Mouse (Mus musculus) liver, embryonic 15.5 days (tissue): Measurements from ENCODE around the gene Cilp. TPM values are rescaled to one million over a fixed set of nuclear protein-coding genes. Genes with fewer than 3 reads are reported as not detected.
A peak's percentile ranks its signal among the peaks of the same experiment; 100 is the strongest.
"Not testable (repeated sequence)": the region's sequence is repeated elsewhere in the genome, so short reads cannot be mapped to it uniquely, and the experiment has no call there.

Source experiments
- ATAC-seq: fragments of 200-750 bp; cut with Nextera tagmentation; 2 replicates; pipeline ENCODE4 v1.8.0; 2017; ENCODE audit warnings: moderate number of reproducible peaks, mild to moderate bottlenecking, moderate library complexity; ENCODE audit not compliant: insufficient read depth
- H3K27ac ChIP-seq: fragments of 300-500 bp; sonication (generic); replicated peaks from 2 replicates; pipeline ENCODE4 v1.5.1; 2015; ENCODE audit warnings: mild to moderate bottlenecking, inconsistent platforms
- H3K27me3 ChIP-seq: fragments of 300-500 bp; sonication (generic); 2 replicates; pipeline ENCODE4 v1.6.1; 2015; ENCODE audit warnings: mild to moderate bottlenecking, inconsistent platforms
- H3K36me3 ChIP-seq: fragments of 300-500 bp; sonication (generic); replicated peaks from 2 replicates; pipeline ENCODE4 v1.6.1; 2015; ENCODE audit warnings: moderate library complexity, mild to moderate bottlenecking, inconsistent platforms
- H3K4me1 ChIP-seq: fragments of 300-500 bp; sonication (generic); replicated peaks from 2 replicates; pipeline ENCODE4 v1.6.1; 2015; ENCODE audit warnings: inconsistent platforms
- H3K4me2 ChIP-seq: fragments of 300-500 bp; sonication (generic); 2 replicates; pipeline ENCODE4 v1.6.1; 2015; ENCODE audit warnings: moderate library complexity, mild to moderate bottlenecking, inconsistent platforms
- H3K4me3 ChIP-seq: fragments of 300-500 bp; sonication (generic); replicated peaks from 2 replicates; pipeline ENCODE4 v1.5.1; 2015; ENCODE audit warnings: mild to moderate bottlenecking, inconsistent platforms
- H3K9ac ChIP-seq: fragments of 300-500 bp; sonication (generic); 2 replicates; pipeline ENCODE4 v1.6.1; 2015; ENCODE audit warnings: moderate library complexity, mild to moderate bottlenecking, inconsistent platforms
- H3K9me3 ChIP-seq: fragments of 300-500 bp; sonication (generic); replicated peaks from 2 replicates; pipeline ENCODE4 v1.6.1; 2016; ENCODE audit warnings: inconsistent platforms
- WGBS: fragments of 180-500 bp; shearing (Covaris S2); methylation state at CpG from one replicate; pipeline ENCODE4 v1.1.7; 2015; ENCODE audit warnings: mixed read lengths; ENCODE audit not compliant: insufficient replicate concordance; 5-methylcytosine and 5-hydroxymethylcytosine counted together
- polyA plus RNA-seq: library from polyadenylated mRNA; unstranded; fragments of >200 nt; fragmentation: Nextera tagmentation; extraction: Ambion mirVana; gene quantifications from 2 replicates; pipeline ENCODE4 v1.2.1, GENCODE M21; 2015

The Cilp gene
- polyA plus RNA-seq, 1 experiment from 2014 or later: 0.17 TPM

GRCm38 (mm10) chr9:65274851-65275250 is 9.9 kb downstream of the Cilp start:
- not testable (repeated sequence) for ATAC-seq

GRCm38 (mm10) chr9:65275810-65276530 is 11.0 kb downstream of the Cilp start:
- H3K27ac ChIP-seq: no peak overlapping the region
- no peak for ATAC-seq
- no peaks in the 10 kb centered on the region for H3K9me3 ChIP-seq
- WGBS: 48% methylated on average over 4 of the region's 4 CpGs
- no peak overlapping the region for H3K9ac ChIP-seq
- H3K36me3 ChIP-seq: no peaks in the 10 kb centered on the region
- no peaks in the 10 kb centered on the region for H3K4me1 ChIP-seq
- H3K4me3 ChIP-seq: no peak overlapping the region
- H3K4me2 ChIP-seq: no peak overlapping the region
- H3K27me3 ChIP-seq: no peaks in the 10 kb centered on the region

More at GRCm38 (mm10) chr9:65274851-65275250, 9.9 kb downstream of the Cilp start:
- not testable (repeated sequence) for H3K9me3 ChIP-seq, H3K36me3 ChIP-seq, H3K27ac ChIP-seq, H3K27me3 ChIP-seq, H3K4me3 ChIP-seq, H3K9ac ChIP-seq, H3K4me1 ChIP-seq, H3K4me2 ChIP-seq
- WGBS: 77% methylated on average over 3 of the region's 3 CpGs

- Histone ChIP-seq H3K9me3 (no peaks in the 10 kb centered on the region), H3K27me3 (no peaks in the 10 kb centered on the region), H3K4me3 (no peak overlapping the region), H3K4me2 (no peak overlapping the region), H3K4me1 (no peaks in the 10 kb centered on the region), H3K9ac (no peak overlapping the region), H3K27ac (no peak overlapping the region), H3K36me3 (no peaks in the 10 kb centered on the region)
- ATAC-seq: no peak
- 58% methylated on average over 5 of the region's 5 CpGs for WGBS
These were observed 16.7 kb downstream of the Cilp start for GRCm38 (mm10) chr9:65281536-65282151.

- 2% methylated on average over 3 of the region's 3 CpGs for WGBS
- H3K4me3 ChIP-seq: no peak overlapping the region
- H3K4me1 ChIP-seq: no peaks in the 10 kb centered on the region
- no peaks in the 10 kb centered on the region for H3K9me3 ChIP-seq
- H3K27ac ChIP-seq: no peak overlapping the region
- H3K36me3 ChIP-seq: no peaks in the 10 kb centered on the region
- no peak overlapping the region for H3K9ac ChIP-seq
- no peak overlapping the region for H3K4me2 ChIP-seq
- no peaks in the 10 kb centered on the region for H3K27me3 ChIP-seq
- no peak for ATAC-seq
These were observed 18.3 kb downstream of the Cilp start for GRCm38 (mm10) chr9:65283301-65283700.

GRCm38 (mm10) chr9:65288252-65288651 is 23.3 kb downstream of the Cilp start:
- not testable (repeated sequence) for H3K36me3 ChIP-seq, H3K4me3 ChIP-seq, H3K4me2 ChIP-seq, H3K27me3 ChIP-seq, H3K9ac ChIP-seq, H3K27ac ChIP-seq, ATAC-seq, H3K9me3 ChIP-seq
- 48% methylated on average over 5 of the region's 5 CpGs for WGBS
- peaks cover 14% of the 10 kb centered on the region for H3K4me1 ChIP-seq

GRCm38 (mm10) chr9:65289988-65290387 is 25.0 kb downstream of the Cilp start:
- Histone ChIP-seq H3K27me3 (no peaks in the 10 kb centered on the region), H3K4me3 (no peak overlapping the region), H3K27ac (no peak overlapping the region), H3K9me3 (no peaks in the 10 kb centered on the region), H3K36me3 (no peaks in the 10 kb centered on the region), H3K4me2 (no peak overlapping the region), H3K9ac (no peak overlapping the region), H3K4me1 (peaks cover 20% of the 10 kb centered on the region)
- no peak for ATAC-seq
- 77% methylated on average over 4 of the region's 4 CpGs for WGBS

GRCm38 (mm10) chr9:65292421-65292820 is 27.4 kb downstream of the Cilp start:
- Histone ChIP-seq H3K4me3 (no peak overlapping the region), H3K27me3 (no peaks in the 10 kb centered on the region), H3K9me3 (no peaks in the 10 kb centered on the region), H3K9ac (no peak overlapping the region), H3K27ac (no peak overlapping the region; the same call in 1 of the 2 replicates), H3K4me2 (peak overlapping the region; percentile 87; the same call in 1 of the 2 replicates), H3K36me3 (peaks cover 10% of the 10 kb centered on the region; the same call in 1 of the 2 replicates), H3K4me1 (peaks cover 40% of the 10 kb centered on the region)
- ATAC-seq: no peak
- 65% methylated on average over 3 of the region's 3 CpGs for WGBS

GRCm38 (mm10) chr9:65293119-65293518 is 28.1 kb downstream of the Cilp start:
- 18% methylated on average over 5 of the region's 5 CpGs for WGBS
- H3K4me3 ChIP-seq: peak overlapping the region; percentile 86

GRCm38 (mm10) chr9:65293580-65293972 is 28.6 kb downstream of the Cilp start:
- Histone ChIP-seq H3K9ac (peak overlapping the region; percentile 69), H3K9me3 (no peaks in the 10 kb centered on the region), H3K4me1 (peaks cover 40% of the 10 kb centered on the region), H3K4me2 (peak overlapping the region; percentile 87), H3K27ac (peak overlapping the region; percentile 85), H3K4me3 (peak overlapping the region; percentile 86), H3K36me3 (peaks cover 16% of the 10 kb centered on the region; the same call in 1 of the 2 replicates), H3K27me3 (no peaks in the 10 kb centered on the region)
- ATAC-seq: 0 out of 2 replicates have a peak, but pooled peaks have one; percentile 0
- WGBS: under 1% methylated on average over 9 of the region's 9 CpGs

More at GRCm38 (mm10) chr9:65293119-65293518, 28.1 kb downstream of the Cilp start:
- peak overlapping the region; percentile 85 for H3K27ac ChIP-seq
- H3K9me3 ChIP-seq: no peaks in the 10 kb centered on the region
- peaks cover 16% of the 10 kb centered on the region; the same call in 1 of the 2 replicates for H3K36me3 ChIP-seq
- no peaks in the 10 kb centered on the region for H3K27me3 ChIP-seq
- H3K4me2 ChIP-seq: peak overlapping the region; percentile 87
- H3K4me1 ChIP-seq: peaks cover 40% of the 10 kb centered on the region
- H3K9ac ChIP-seq: peak overlapping the region; percentile 69
- no peak for ATAC-seq

- H3K4me3 ChIP-seq: peak within 1 kb of the TSS; percentile 86
- peak within 1 kb of the TSS; percentile 87 for H3K4me2 ChIP-seq
- H3K9ac ChIP-seq: peak within 1 kb of the TSS; percentile 95
- H3K27me3 ChIP-seq: no peaks in the 10 kb centered on the region
- H3K9me3 ChIP-seq: no peaks in the 10 kb centered on the region
- peaks cover 16% of the 10 kb centered on the region; the same call in 1 of the 2 replicates for H3K36me3 ChIP-seq
- H3K27ac ChIP-seq: peak within 1 kb of the TSS; percentile 86
- peak; percentile 97 for ATAC-seq
- under 1% methylated on average over 71 of the region's 71 CpGs for WGBS
- H3K4me1 ChIP-seq: peaks cover 40% of the 10 kb centered on the region
These were observed 29.2 kb downstream of the Cilp start, which contains the start of gene Clpx for GRCm38 (mm10) chr9:65293973-65294715. TSS of gene Clpx (plus strand) at chr9:65294260.
